Mouse (Mus musculus): ENCODE results near the gene Sash1.

- TF ChIP-seq POLR2A (IDR thresholded peaks at IDR 0.05; ENCODE audit: extremely low read depth, insufficient read depth, low read length) (no peak), CTCF (IDR thresholded peaks at IDR 0.05; ENCODE audit: extremely low read depth, insufficient read depth, low read length) (no peak)
Observed at GRCm38 (mm10) chr10:8880950-8881675, 4.8 kb downstream of the Sash1 start.

Measured in cortical plate, adult 2 months (tissue).